Mouse (Mus musculus) MN1 (cell line): ENCODE measurements around the gene Vmn1r63.
"Not testable (repeated sequence)": the region's sequence is repeated elsewhere in the genome, so short reads cannot be mapped to it uniquely, and the experiment has no call there.

Experiments
- DNase-seq: peaks from one replicate; pipeline ENCODE4 v3.0.0-alpha.2; 2016; ENCODE audit warnings: low spot score

The Vmn1r63 gene

DNA sequence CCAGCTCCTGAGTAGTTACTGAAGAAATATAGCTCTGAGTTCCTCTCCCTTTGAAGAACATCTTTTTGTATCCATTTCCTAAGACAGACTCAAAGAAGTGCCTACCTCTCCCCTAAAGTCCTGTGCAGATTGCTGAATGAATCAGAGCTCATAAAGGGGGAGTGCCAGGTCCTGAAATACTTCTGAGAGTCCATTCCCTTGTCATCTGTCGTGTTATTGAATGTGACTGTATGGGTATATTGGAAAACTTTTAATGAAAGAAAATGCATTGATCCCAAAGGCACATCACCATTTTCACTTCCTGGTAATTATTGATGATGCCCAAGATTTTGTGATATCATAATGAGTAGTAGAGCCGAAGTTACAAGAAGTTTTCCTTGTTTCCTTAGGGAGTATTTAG is at the start of gene Vmn1r63:
Vmn1r63 (minus strand) TSS at position 101 of the 400 bp plus-strand sequence.
- not testable (repeated sequence) for DNase-seq
